Mouse (Mus musculus): ENCODE measurements around the gene Arhgef40. TPM values are rescaled to one million over a fixed set of nuclear protein-coding genes. Genes with fewer than 3 reads are reported as not detected.

The Arhgef40 gene
- total and polyA plus RNA-seq, 3 experiments: 6.4 to 150 (median 37.5) TPM

DNA sequence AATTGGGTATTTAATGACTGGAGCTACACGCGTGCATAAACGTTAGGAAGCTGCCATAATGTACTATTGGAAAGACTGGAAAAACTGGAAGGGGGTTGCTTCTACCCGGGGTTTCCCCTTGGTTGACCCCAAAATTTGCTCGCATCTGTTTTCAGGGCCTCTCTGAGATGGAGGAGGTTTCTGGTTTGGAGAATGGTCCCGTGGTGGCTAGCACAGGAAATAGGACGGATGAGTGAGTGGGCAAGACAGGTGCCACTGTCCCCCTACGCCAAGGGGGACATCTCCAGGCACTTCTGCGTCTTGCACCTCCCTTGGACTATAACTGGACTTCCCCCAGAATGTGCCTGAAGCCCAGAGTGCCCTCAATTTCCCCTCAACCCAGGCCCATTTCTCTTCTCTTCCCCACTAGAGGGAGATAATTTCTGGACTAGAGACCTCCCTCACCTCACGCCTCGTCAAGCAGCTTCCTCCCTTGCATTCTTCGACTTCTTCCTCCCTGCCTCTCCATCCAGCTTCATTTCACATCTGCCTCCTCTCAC lies 34.6 kb downstream of the Arhgef40 start:
- peaks cover 6 to 45% of the 10 kb centered on the region in 2 experiments for H3K4me1 ChIP-seq (ENCODE audit: control insufficient read depth in 1 of 2, insufficient read depth in 2 of 2, low read length in 2 of 2)
- no peaks in the 10 kb centered on the region for H3K27me3 ChIP-seq (ENCODE audit: control insufficient read depth in 1 of 2, insufficient read depth in 2 of 2, low read length in 2 of 2)
- peak overlapping the region; percentile 77 to 84 for H3K4me3 ChIP-seq (ENCODE audit: control insufficient read depth in 1 of 2, insufficient read depth in 1 of 2, low read depth in 2 of 2, low read length in 2 of 2)
- H3K9ac ChIP-seq (ENCODE audit: control insufficient read depth, low read depth, low read length, poor library complexity, severe bottlenecking): peak overlapping the region; percentile 88
- DNase-seq (ENCODE audit: low read depth, low spot score): no peak
- TF ChIP-seq CTCF (IDR thresholded peaks at IDR 0.05 in 2 of 3, conservative IDR thresholded peaks at IDR 0.05 in 1 of 3; ENCODE audit: control insufficient read depth in 1 of 3, insufficient read depth in 1 of 3, low read depth in 2 of 3, low read length in 3 of 3, poor library complexity in 1 of 3, severe bottlenecking in 1 of 3) (peak; percentile 31 to 53 (median 41); a peak in 5 of 6 replicates), GABPA (IDR thresholded peaks at IDR 0.05; ENCODE audit: low read depth, low read length) (no peak), RAD21 (IDR thresholded peaks at IDR 0.05; ENCODE audit: low read depth, low read length) (peak; percentile 0; the same call in 1 of the 2 replicates), JUND (IDR thresholded peaks at IDR 0.05; ENCODE audit: low read depth, low read length) (no peak), TCF12 (IDR thresholded peaks at IDR 0.05; ENCODE audit: low read depth, low read length) (peak; percentile 13; the same call in 1 of the 2 replicates), ZKSCAN1 (IDR thresholded peaks at IDR 0.05; ENCODE audit: low read depth, low read length) (no peak)
- peaks cover 14% of the 10 kb centered on the region for H3K79me2 ChIP-seq (ENCODE audit: control insufficient read depth, insufficient read depth, low read length, poor library complexity)
- peaks cover 0 to 29% of the 10 kb centered on the region in 2 experiments; a peak in 2 of 4 replicates for H3K36me3 ChIP-seq (ENCODE audit: control insufficient read depth in 1 of 2, insufficient read depth in 2 of 2, low read length in 2 of 2)
- peak overlapping the region; percentile 94 for H3K27ac ChIP-seq (ENCODE audit: control insufficient read depth, low read depth, low read length)
- no peaks in the 10 kb centered on the region for H3K9me3 ChIP-seq (replicated peaks; ENCODE audit: insufficient read depth, low read length)

DNA sequence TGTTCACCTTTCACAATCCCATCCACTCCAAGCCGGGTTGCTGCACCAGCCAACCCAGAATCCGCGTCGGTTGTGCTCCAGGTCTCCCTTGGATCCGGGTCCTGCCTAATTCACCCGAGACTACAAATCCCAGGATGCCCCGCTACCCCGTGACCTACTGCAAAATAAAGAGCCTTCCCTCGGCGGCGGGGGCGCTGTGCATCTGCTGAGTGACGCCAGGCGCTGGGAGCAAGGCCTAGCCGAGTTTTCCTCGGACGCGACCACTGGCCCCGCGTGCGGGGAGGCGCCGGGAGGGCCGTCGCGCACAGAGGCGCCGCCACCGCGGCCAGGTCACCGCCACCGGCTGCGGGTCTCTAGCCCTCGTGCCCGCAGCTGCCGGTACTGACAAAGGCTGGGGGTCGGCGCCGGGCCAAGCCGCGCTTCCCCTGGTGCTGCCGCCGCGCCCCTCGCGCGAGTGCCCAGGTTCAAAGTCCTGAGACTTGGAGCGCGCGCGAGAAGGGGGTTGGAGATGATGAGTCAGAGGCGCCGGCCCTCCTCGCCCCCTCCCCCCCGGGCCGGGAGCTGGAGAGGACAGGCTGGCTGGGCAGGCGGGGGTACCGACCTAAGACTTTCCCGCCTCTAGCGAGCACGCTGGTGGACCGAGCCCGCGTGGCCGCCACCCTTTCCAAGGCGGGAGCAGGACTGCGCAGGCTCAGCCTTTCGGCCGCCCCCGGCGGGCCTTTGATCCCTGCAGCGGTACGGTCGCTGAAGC lies 35.2 kb downstream of the Arhgef40 start:
- Histone ChIP-seq H3K79me2 (ENCODE audit: control insufficient read depth, insufficient read depth, low read length, poor library complexity) (peaks cover 14% of the 10 kb centered on the region), H3K4me1 (ENCODE audit: control insufficient read depth in 1 of 2, insufficient read depth in 2 of 2, low read length in 2 of 2) (peaks cover 9 to 45% of the 10 kb centered on the region in 2 experiments), H3K9me3 (replicated peaks; ENCODE audit: insufficient read depth, low read length) (no peaks in the 10 kb centered on the region), H3K27me3 (ENCODE audit: control insufficient read depth in 1 of 2, insufficient read depth in 2 of 2, low read length in 2 of 2) (no peaks in the 10 kb centered on the region), H3K36me3 (ENCODE audit: control insufficient read depth in 1 of 2, insufficient read depth in 2 of 2, low read length in 2 of 2) (peaks cover 0 to 35% of the 10 kb centered on the region in 2 experiments; a peak in 2 of 4 replicates), H3K4me3 (ENCODE audit: control insufficient read depth in 1 of 2, insufficient read depth in 1 of 2, low read depth in 2 of 2, low read length in 2 of 2) (peak overlapping the region; percentile 77 to 86), H3K9ac (ENCODE audit: control insufficient read depth, low read depth, low read length, poor library complexity, severe bottlenecking) (peak overlapping the region; percentile 88), H3K27ac (ENCODE audit: control insufficient read depth, low read depth, low read length) (peak overlapping the region; percentile 94)
- peak; percentile 98 for DNase-seq (ENCODE audit: low read depth, low spot score)
- TF ChIP-seq MAX (IDR thresholded peaks at IDR 0.05; ENCODE audit: low read length) (peak; percentile 15), ETS1 (IDR thresholded peaks at IDR 0.05; ENCODE audit: low read depth, low read length) (peak; percentile 71), ZNF384 (IDR thresholded peaks at IDR 0.05; ENCODE audit: low read depth, low read length) (no peak), MAFK (IDR thresholded peaks at IDR 0.05; ENCODE audit: borderline replicate concordance, low read depth, low read length) (no peak), USF2 (IDR thresholded peaks at IDR 0.05; ENCODE audit: borderline replicate concordance in 1 of 2, insufficient read depth in 1 of 2, low read depth in 1 of 2, low read length in 2 of 2) (peak in 1 of 2 experiments; percentile 71; a peak in 1 of 4 replicates), RCOR1 (IDR thresholded peaks at IDR 0.05; ENCODE audit: low read depth, low read length) (no peak), CTCF (IDR thresholded peaks at IDR 0.05 in 2 of 3, conservative IDR thresholded peaks at IDR 0.05 in 1 of 3; ENCODE audit: control insufficient read depth in 1 of 3, insufficient read depth in 1 of 3, low read depth in 2 of 3, low read length in 3 of 3, poor library complexity in 1 of 3, severe bottlenecking in 1 of 3) (peak; percentile 3 to 68 (median 59); a peak in 4 of 6 replicates), EP300 (IDR thresholded peaks at IDR 0.05; ENCODE audit: low read depth in 1 of 2, low read length in 2 of 2) (peak in 1 of 2 experiments; percentile 20; a peak in 1 of 4 replicates), TBP (IDR thresholded peaks at IDR 0.05; ENCODE audit: low read depth, low read length) (no peak; the same call in 1 of the 2 replicates), NELFE (IDR thresholded peaks at IDR 0.05; ENCODE audit: low read depth, low read length) (peak; percentile 60), NRF1 (IDR thresholded peaks at IDR 0.05; ENCODE audit: insufficient read depth, low read depth, low read length, poor library complexity, severe bottlenecking) (peak; percentile 59), ZKSCAN1 (IDR thresholded peaks at IDR 0.05; ENCODE audit: low read depth, low read length) (no peak), ZMIZ1 (IDR thresholded peaks at IDR 0.05; ENCODE audit: low read depth, low read length) (peak; percentile 80), MAZ (IDR thresholded peaks at IDR 0.05; ENCODE audit: low read depth, low read length) (peak; percentile 94), MEF2A (IDR thresholded peaks at IDR 0.05; ENCODE audit: extremely low read depth, insufficient replicate concordance, low read depth, low read length, poor library complexity, severe bottlenecking) (no peak), BHLHE40 (IDR thresholded peaks at IDR 0.05; ENCODE audit: borderline replicate concordance, low read depth, low read length) (peak; percentile 50; the same call in 1 of the 2 replicates), POLR2AphosphoS5 (IDR thresholded peaks at IDR 0.05; ENCODE audit: borderline replicate concordance, low read depth, low read length) (no peak; the same call in 1 of the 2 replicates), POLR2AphosphoS2 (IDR thresholded peaks at IDR 0.05; ENCODE audit: low read length) (peak; percentile 58; the same call in 1 of the 2 replicates), E2F4 (IDR thresholded peaks at IDR 0.05; ENCODE audit: borderline replicate concordance, low read depth, low read length) (peak; percentile 21; the same call in 1 of the 2 replicates), TAL1 (IDR thresholded peaks at IDR 0.05; ENCODE audit: low read length) (no peak), CHD1 (IDR thresholded peaks at IDR 0.05; ENCODE audit: low read depth, low read length) (peak; percentile 98), MYB (IDR thresholded peaks at IDR 0.05; ENCODE audit: low read depth, low read length) (no peak), USF1 (IDR thresholded peaks at IDR 0.05; ENCODE audit: low read depth, low read length) (peak; percentile 96)

Measured in MEL (cell line).